Mouse (Mus musculus) liver, embryonic 16.5 days (tissue): ENCODE results near the gene Ppil4. TPM values are rescaled to one million over a fixed set of nuclear protein-coding genes. Genes with fewer than 3 reads are reported as not detected.
A peak's percentile ranks its signal among the peaks of the same experiment; 100 is the strongest.

Experiments
- ATAC-seq: fragments of 200-750 bp; cut with Nextera tagmentation; 2 replicates; pipeline ENCODE4 v1.8.0; 2017; ENCODE audit warnings: low read depth, mild to moderate bottlenecking, moderate number of reproducible peaks, moderate library complexity
- H3K27ac ChIP-seq: fragments of 300-500 bp; sonication (generic); 2 replicates; pipeline ENCODE4 v1.5.1; 2014; ENCODE audit warnings: mild to moderate bottlenecking, low read length
- H3K27me3 ChIP-seq: fragments of 300-500 bp; sonication (generic); 2 replicates; pipeline ENCODE4 v1.6.1; 2014; ENCODE audit warnings: low read depth, low read length, mixed read lengths; ENCODE audit not compliant: control insufficient read depth, insufficient read depth
- H3K36me3 ChIP-seq: fragments of 300-500 bp; sonication (generic); 2 replicates; pipeline ENCODE4 v1.6.1; 2014; ENCODE audit warnings: mild to moderate bottlenecking; ENCODE audit not compliant: control insufficient read depth, insufficient read depth
- H3K4me1 ChIP-seq: fragments of 300-500 bp; sonication (generic); 2 replicates; pipeline ENCODE4 v1.6.1; 2014; ENCODE audit warnings: low read depth, low read length, mixed read lengths; ENCODE audit not compliant: control insufficient read depth
- H3K4me2 ChIP-seq: fragments of 300-500 bp; sonication (generic); 2 replicates; pipeline ENCODE4 v1.6.1; 2014; ENCODE audit warnings: low read depth, low read length, mixed read lengths
- H3K4me3 ChIP-seq: fragments of 300-500 bp; sonication (generic); 2 replicates; pipeline ENCODE4 v1.5.1; 2014; ENCODE audit warnings: low read depth, mild to moderate bottlenecking, low read length
- H3K9ac ChIP-seq: fragments of 300-500 bp; sonication (generic); 2 replicates; pipeline ENCODE4 v1.6.1; 2014; ENCODE audit warnings: low read depth, low read length
- H3K9me3 ChIP-seq: fragments of 300-500 bp; sonication (generic); replicated peaks from 2 replicates; pipeline ENCODE4 v1.6.1; 2016; ENCODE audit warnings: low read length; ENCODE audit not compliant: control insufficient read depth
- WGBS: fragments of 180-500 bp; shearing (Covaris S2); extraction: QIAGEN DNeasy Blood & Tissue Kit; methylation state at CpG from one replicate; pipeline ENCODE4 v1.1.7; 2014; ENCODE audit not compliant: insufficient replicate concordance; 5-methylcytosine and 5-hydroxymethylcytosine counted together
- microRNA-seq: library from miRNA; unstranded; fragments of <30 nt; microRNA quantifications from one replicate; pipeline ENCODE4, GENCODE M21; 2016
- polyA plus RNA-seq: library from polyadenylated mRNA; unstranded; fragments of >200 nt; fragmentation: Nextera tagmentation; extraction: Ambion mirVana; gene quantifications from 2 replicates; pipeline ENCODE4 v1.2.1, GENCODE M21; 2015

Gene Ppil4
- polyA plus RNA-seq, 1 experiment from 2014 or later = 20.2 TPM

DNA sequence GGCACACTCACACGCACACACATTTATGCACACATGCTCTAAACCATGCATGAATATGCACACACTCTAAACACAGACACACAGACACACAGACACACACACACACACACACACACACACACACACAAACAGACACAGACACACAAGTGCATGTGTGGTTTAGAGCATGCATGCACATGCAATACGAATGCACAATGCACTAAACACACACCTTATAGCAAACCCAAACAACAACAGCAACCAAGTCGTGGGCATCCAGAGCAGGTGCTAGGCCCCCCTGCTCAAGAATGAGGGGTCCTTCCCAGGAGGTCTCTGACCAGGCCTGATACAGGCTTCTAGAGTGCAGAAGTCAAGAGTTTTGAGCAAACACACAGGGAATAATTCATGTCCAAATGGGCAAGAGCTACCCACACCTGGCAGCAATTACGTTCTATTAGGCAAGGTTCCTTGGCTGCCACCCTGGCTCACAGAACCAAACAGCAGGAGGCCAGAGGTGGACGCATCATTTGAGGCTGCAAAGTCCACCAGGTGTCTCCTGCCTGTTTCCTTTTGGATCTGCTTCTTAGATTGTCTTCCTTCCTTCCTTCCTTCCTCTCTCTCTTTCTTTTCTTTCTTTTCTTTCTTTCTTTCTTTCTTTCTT is 78.8 kb downstream of the Ppil4 start:
- Histone ChIP-seq H3K4me2 (no peak overlapping the region), H3K36me3 (no peaks in the 10 kb centered on the region), H3K4me3 (no peak overlapping the region), H3K27ac (no peak overlapping the region), H3K27me3 (peaks cover 15% of the 10 kb centered on the region), H3K9me3 (no peaks in the 10 kb centered on the region), H3K9ac (no peak overlapping the region), H3K4me1 (no peaks in the 10 kb centered on the region)
- no peak for ATAC-seq
- WGBS = 70% methylated on average over 5 of the region's 5 CpGs

Small RNA genes within 50 kb of the gene (microRNA-seq; reads per million reads assigned to microRNA genes)
- 12.6 reads per million, percentile 31 among the genes with 10 or more reads in this experiment for gene Mir5104

Other genes starting within 250 kb of the Ppil4 start
- 0.29 and 0.38 TPM in 2 replicates for gene Lrp11, start 203.1 kb upstream of the Ppil4 start, polyA plus RNA-seq
- gene Nup43, start 125.4 kb upstream of the Ppil4 start, polyA plus RNA-seq = 17.4 and 20.8 TPM in 2 replicates
- gene Pcmt1, start 111.8 kb upstream of the Ppil4 start, polyA plus RNA-seq = 83.3 and 94.3 TPM in 2 replicates
- 2.4 and 2.5 TPM in 2 replicates for gene Lats1, start 111.7 kb upstream of the Ppil4 start, polyA plus RNA-seq
- 27.0 and 29.2 TPM in 2 replicates for gene Katna1, start 66.9 kb upstream of the Ppil4 start, polyA plus RNA-seq
- 26.6 and 27.1 TPM in 2 replicates for gene Ginm1, start 67 bp upstream of the Ppil4 start, polyA plus RNA-seq
- gene Zc3h12d, start 39.6 kb downstream of the Ppil4 start, polyA plus RNA-seq = 0.71 and 1.2 TPM in 2 replicates
- 8.3 and 8.4 TPM in 2 replicates for gene Tab2, start 163.3 kb downstream of the Ppil4 start, polyA plus RNA-seq